Mouse (Mus musculus): Measurements from ENCODE around the gene Fam162a. TPM values are rescaled to one million over a fixed set of nuclear protein-coding genes. Genes with fewer than 3 reads are reported as not detected.

Fam162a gene
- polyA plus RNA-seq, 1 experiment from 2014 or later: 952 TPM

- Histone ChIP-seq H3K9ac (ENCODE audit: low read length) (no peak overlapping the region), H3K9me3 (replicated peaks; ENCODE audit: control insufficient read depth, low read length) (no peaks in the 10 kb centered on the region), H3K27me3 (ENCODE audit: control insufficient read depth, insufficient read depth, low read length) (no peaks in the 10 kb centered on the region), H3K27ac (ENCODE audit: low read length) (no peak overlapping the region), H3K4me1 (ENCODE audit: control insufficient read depth, insufficient read depth, low read length) (no peaks in the 10 kb centered on the region), H3K36me3 (ENCODE audit: control insufficient read depth, insufficient read depth) (peaks cover 35% of the 10 kb centered on the region), H3K4me3 (ENCODE audit: low read length) (no peak overlapping the region), H3K4me2 (ENCODE audit: low read depth, low read length) (no peak overlapping the region)
- ATAC-seq (replicated peaks; ENCODE audit: extremely low read depth, insufficient read depth, low FRiP score): no peak
- WGBS: 84% methylated on average over 8 of the region's 8 CpGs
These were observed 18.6 kb upstream of the Fam162a start for GRCm38 (mm10) chr16:36089850-36090616.

- H3K4me1 ChIP-seq (ENCODE audit: control insufficient read depth, insufficient read depth, low read length): no peaks in the 10 kb centered on the region
- H3K36me3 ChIP-seq (ENCODE audit: control insufficient read depth, insufficient read depth): peaks cover 35% of the 10 kb centered on the region
- H3K4me3 ChIP-seq (ENCODE audit: low read length): no peak overlapping the region
- ATAC-seq (replicated peaks; ENCODE audit: extremely low read depth, insufficient read depth, low FRiP score): no peak
- H3K9me3 ChIP-seq (replicated peaks; ENCODE audit: control insufficient read depth, low read length): no peaks in the 10 kb centered on the region
- no peak overlapping the region for H3K4me2 ChIP-seq (ENCODE audit: low read depth, low read length)
- WGBS: 72% methylated on average over 7 of the region's 7 CpGs
- H3K27ac ChIP-seq (ENCODE audit: low read length): no peak overlapping the region
- H3K27me3 ChIP-seq (ENCODE audit: control insufficient read depth, insufficient read depth, low read length): no peaks in the 10 kb centered on the region
- no peak overlapping the region for H3K9ac ChIP-seq (ENCODE audit: low read length)
These were observed 17.7 kb upstream of the Fam162a start for GRCm38 (mm10) chr16:36089065-36089464.

- H3K9me3 ChIP-seq (replicated peaks; ENCODE audit: control insufficient read depth, low read length): no peaks in the 10 kb centered on the region
- no peak overlapping the region for H3K9ac ChIP-seq (ENCODE audit: low read length)
- WGBS: 59% methylated on average over 4 of the region's 4 CpGs
- H3K4me3 ChIP-seq (ENCODE audit: low read length): no peak overlapping the region
- H3K36me3 ChIP-seq (ENCODE audit: control insufficient read depth, insufficient read depth): peaks cover 44% of the 10 kb centered on the region
- 0 out of 2 replicates have a peak, but pooled peaks have one; percentile 41 for ATAC-seq (replicated peaks; ENCODE audit: extremely low read depth, insufficient read depth, low FRiP score)
- no peak overlapping the region for H3K4me2 ChIP-seq (ENCODE audit: low read depth, low read length)
- peak overlapping the region; percentile 5; the same call in 1 of the 2 replicates for H3K27ac ChIP-seq (ENCODE audit: low read length)
- no peaks in the 10 kb centered on the region for H3K4me1 ChIP-seq (ENCODE audit: control insufficient read depth, insufficient read depth, low read length)
- H3K27me3 ChIP-seq (ENCODE audit: control insufficient read depth, insufficient read depth, low read length): no peaks in the 10 kb centered on the region
These were observed 16.5 kb upstream of the Fam162a start for GRCm38 (mm10) chr16:36087846-36088245.

GRCm38 (mm10) chr16:36079916-36080315 lies 8.5 kb upstream of the Fam162a start:
- Histone ChIP-seq H3K27me3 (ENCODE audit: control insufficient read depth, insufficient read depth, low read length) (no peaks in the 10 kb centered on the region), H3K9ac (ENCODE audit: low read length) (no peak overlapping the region), H3K4me2 (ENCODE audit: low read depth, low read length) (no peak overlapping the region), H3K27ac (ENCODE audit: low read length) (no peak overlapping the region), H3K4me1 (ENCODE audit: control insufficient read depth, insufficient read depth, low read length) (no peaks in the 10 kb centered on the region), H3K9me3 (replicated peaks; ENCODE audit: control insufficient read depth, low read length) (no peaks in the 10 kb centered on the region), H3K36me3 (ENCODE audit: control insufficient read depth, insufficient read depth) (peaks cover 11% of the 10 kb centered on the region), H3K4me3 (ENCODE audit: low read length) (no peak overlapping the region)
- no peak for ATAC-seq (replicated peaks; ENCODE audit: extremely low read depth, insufficient read depth, low FRiP score)
- 98% methylated on average over 3 of the region's 3 CpGs for WGBS

GRCm38 (mm10) chr16:36074772-36075171 lies 3.4 kb upstream of the Fam162a start:
- Histone ChIP-seq H3K4me3 (ENCODE audit: low read length) (no peak overlapping the region), H3K36me3 (ENCODE audit: control insufficient read depth, insufficient read depth) (no peaks in the 10 kb centered on the region), H3K4me2 (ENCODE audit: low read depth, low read length) (no peak overlapping the region), H3K9me3 (replicated peaks; ENCODE audit: control insufficient read depth, low read length) (no peaks in the 10 kb centered on the region), H3K27ac (ENCODE audit: low read length) (no peak overlapping the region), H3K9ac (ENCODE audit: low read length) (no peak overlapping the region), H3K4me1 (ENCODE audit: control insufficient read depth, insufficient read depth, low read length) (peaks cover 2% of the 10 kb centered on the region), H3K27me3 (ENCODE audit: control insufficient read depth, insufficient read depth, low read length) (no peaks in the 10 kb centered on the region)
- WGBS: 90% methylated on average over 3 of the region's 3 CpGs
- no peak for ATAC-seq (replicated peaks; ENCODE audit: extremely low read depth, insufficient read depth, low FRiP score)

- no peak for ATAC-seq (replicated peaks; ENCODE audit: extremely low read depth, insufficient read depth, low FRiP score)
- H3K9ac ChIP-seq (ENCODE audit: low read length): peak overlapping the region; percentile 95
- WGBS: 22% methylated on average over 8 of the region's 8 CpGs
These were observed 1.1 kb upstream of the Fam162a start for GRCm38 (mm10) chr16:36072410-36073011.

GRCm38 (mm10) chr16:36071071-36071449 lies 334 bp downstream of the Fam162a start:
- peak overlapping the region; percentile 95 for H3K9ac ChIP-seq (ENCODE audit: low read length)
- no peak for ATAC-seq (replicated peaks; ENCODE audit: extremely low read depth, insufficient read depth, low FRiP score)
- 0% methylated on average over 16 of the region's 16 CpGs for WGBS

More at GRCm38 (mm10) chr16:36072410-36073011, 1.1 kb upstream of the Fam162a start:
- H3K4me2 ChIP-seq (ENCODE audit: low read depth, low read length): peak overlapping the region; percentile 79
- H3K4me3 ChIP-seq (ENCODE audit: low read length): peak overlapping the region; percentile 71
- H3K27me3 ChIP-seq (ENCODE audit: control insufficient read depth, insufficient read depth, low read length): no peaks in the 10 kb centered on the region
- peaks cover 20% of the 10 kb centered on the region for H3K4me1 ChIP-seq (ENCODE audit: control insufficient read depth, insufficient read depth, low read length)
- H3K9me3 ChIP-seq (replicated peaks; ENCODE audit: control insufficient read depth, low read length): no peaks in the 10 kb centered on the region
- 0 out of 2 replicates have a peak, but pooled peaks cover 4% of the 10 kb centered on the region for H3K36me3 ChIP-seq (ENCODE audit: control insufficient read depth, insufficient read depth)
- H3K27ac ChIP-seq (ENCODE audit: low read length): peak overlapping the region; percentile 100

GRCm38 (mm10) chr16:36069819-36070575 lies 1.4 kb downstream of the Fam162a start:
- WGBS: 21% methylated on average over 9 of the region's 9 CpGs
- peak overlapping the region; percentile 63 for H3K27ac ChIP-seq (ENCODE audit: low read length)

More at GRCm38 (mm10) chr16:36071071-36071449, 334 bp downstream of the Fam162a start:
- no peaks in the 10 kb centered on the region for H3K27me3 ChIP-seq (ENCODE audit: control insufficient read depth, insufficient read depth, low read length)
- peaks cover 29% of the 10 kb centered on the region for H3K4me1 ChIP-seq (ENCODE audit: control insufficient read depth, insufficient read depth, low read length)
- peak overlapping the region; percentile 71 for H3K4me3 ChIP-seq (ENCODE audit: low read length)
- peaks cover 9% of the 10 kb centered on the region for H3K36me3 ChIP-seq (ENCODE audit: control insufficient read depth, insufficient read depth)
- peak overlapping the region; percentile 79 for H3K4me2 ChIP-seq (ENCODE audit: low read depth, low read length)
- no peaks in the 10 kb centered on the region for H3K9me3 ChIP-seq (replicated peaks; ENCODE audit: control insufficient read depth, low read length)
- H3K27ac ChIP-seq (ENCODE audit: low read length): peak overlapping the region; percentile 100

More at GRCm38 (mm10) chr16:36069819-36070575, 1.4 kb downstream of the Fam162a start:
- no peaks in the 10 kb centered on the region for H3K27me3 ChIP-seq (ENCODE audit: control insufficient read depth, insufficient read depth, low read length)
- H3K36me3 ChIP-seq (ENCODE audit: control insufficient read depth, insufficient read depth): peaks cover 9% of the 10 kb centered on the region
- H3K4me1 ChIP-seq (ENCODE audit: control insufficient read depth, insufficient read depth, low read length): peaks cover 37% of the 10 kb centered on the region
- H3K9ac ChIP-seq (ENCODE audit: low read length): peak overlapping the region; percentile 95
- no peak for ATAC-seq (replicated peaks; ENCODE audit: extremely low read depth, insufficient read depth, low FRiP score)
- no peaks in the 10 kb centered on the region for H3K9me3 ChIP-seq (replicated peaks; ENCODE audit: control insufficient read depth, low read length)
- peak overlapping the region; percentile 71 for H3K4me3 ChIP-seq (ENCODE audit: low read length)
- H3K4me2 ChIP-seq (ENCODE audit: low read depth, low read length): peak overlapping the region; percentile 79
